Mouse (Mus musculus) c-Kit-positive CD71-negative TER-119-negative erythroid progenitor cells, embryonic 14.5 days (primary cell): ENCODE results near the gene Gpr176.
"Not testable (repeated sequence)": the region's sequence is repeated elsewhere in the genome, so short reads cannot be mapped to it uniquely, and the experiment has no call there.

Experiments
- DNase-seq: peaks from one replicate; pipeline ENCODE4 v3.0.0-alpha.2; 2013; ENCODE audit warnings: low read depth

Gene Gpr176

DNA sequence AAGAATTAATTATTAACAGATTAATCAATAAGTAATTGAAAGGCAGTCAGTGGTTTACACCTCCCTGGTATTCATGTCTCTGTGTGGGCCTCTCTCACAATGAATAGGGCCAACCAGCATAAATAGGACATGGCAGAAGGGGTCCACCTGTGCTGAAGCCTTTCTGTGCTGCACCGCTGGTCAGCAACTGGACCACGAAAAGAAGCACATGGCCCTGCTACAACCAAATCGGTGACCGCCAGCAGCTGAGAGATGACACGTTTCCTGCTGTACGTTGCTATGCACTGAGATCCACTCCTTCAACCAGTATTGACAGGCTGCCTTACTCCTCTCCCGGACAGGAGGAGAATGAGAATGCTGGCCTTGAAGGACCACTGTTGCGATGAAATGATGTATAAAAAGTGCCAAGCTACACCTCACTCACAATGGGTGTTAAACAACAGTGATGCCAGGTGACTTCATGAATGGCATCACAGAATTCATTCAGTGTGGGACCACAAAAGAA, 72.1 kb downstream of the Gpr176 start:
- no peak for DNase-seq

DNA sequence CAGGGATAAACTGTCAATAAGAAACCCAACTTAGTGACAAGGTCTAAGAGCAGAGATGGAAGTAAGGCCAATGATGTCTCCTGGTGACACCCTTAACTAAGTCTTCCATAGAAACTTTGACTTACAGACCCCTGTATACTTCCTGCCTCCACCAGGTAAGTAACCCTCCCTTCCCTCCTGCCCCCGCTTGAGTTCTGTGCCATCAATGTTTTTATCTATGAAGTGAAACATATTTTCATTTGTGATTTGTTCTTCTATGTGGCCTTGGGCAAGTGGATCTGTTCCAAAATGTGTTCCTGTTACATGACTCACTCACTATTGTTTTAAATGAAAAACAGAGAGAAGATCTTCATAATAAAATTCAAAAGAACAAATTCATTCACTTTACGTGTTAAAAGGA, 73.2 kb downstream of the Gpr176 start:
- DNase-seq, result no peak

DNA sequence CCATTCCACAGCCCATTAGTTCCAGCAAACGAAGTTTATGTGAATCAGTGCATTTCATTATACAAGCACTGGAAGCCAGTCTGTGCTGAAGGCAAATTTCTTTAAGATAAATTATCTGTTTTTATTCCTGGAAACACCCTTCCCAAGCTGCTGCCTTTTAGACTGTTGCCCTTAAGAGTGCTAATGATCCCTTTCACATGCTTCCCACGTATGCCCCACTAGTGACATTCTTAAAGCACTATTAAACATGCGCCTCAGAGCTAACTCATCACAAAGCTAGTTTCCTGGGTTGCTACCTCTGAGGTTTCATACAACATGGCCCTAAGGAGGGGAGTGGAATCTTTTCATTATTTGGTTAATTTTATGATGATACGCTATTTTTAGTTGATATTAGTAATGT, 74.6 kb downstream of the Gpr176 start:
- no peak for DNase-seq

GRCm38 (mm10) chr2:118297966-118298365, 75.3 kb downstream of the Gpr176 start:
- no peak for DNase-seq

DNA sequence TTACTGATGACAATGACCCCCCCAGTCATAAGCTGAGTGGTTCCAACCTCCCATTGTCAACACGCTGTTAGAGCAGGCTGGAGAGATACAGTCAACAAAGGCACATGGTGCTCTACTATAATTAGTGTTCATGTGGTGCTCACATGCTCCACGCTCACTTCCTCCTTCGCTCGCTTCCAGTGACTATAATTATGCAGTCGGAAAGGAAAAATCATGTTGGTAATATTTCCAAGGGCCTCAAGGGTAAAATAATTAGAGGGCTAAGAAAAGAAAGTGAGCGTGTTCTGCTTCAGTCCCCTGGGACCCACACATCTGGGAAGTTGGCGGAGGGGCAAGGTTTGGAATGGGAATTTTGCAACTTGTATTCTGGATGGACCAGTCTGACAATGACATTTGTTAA, 77.7 kb downstream of the Gpr176 start:
- DNase-seq, result no peak

DNA sequence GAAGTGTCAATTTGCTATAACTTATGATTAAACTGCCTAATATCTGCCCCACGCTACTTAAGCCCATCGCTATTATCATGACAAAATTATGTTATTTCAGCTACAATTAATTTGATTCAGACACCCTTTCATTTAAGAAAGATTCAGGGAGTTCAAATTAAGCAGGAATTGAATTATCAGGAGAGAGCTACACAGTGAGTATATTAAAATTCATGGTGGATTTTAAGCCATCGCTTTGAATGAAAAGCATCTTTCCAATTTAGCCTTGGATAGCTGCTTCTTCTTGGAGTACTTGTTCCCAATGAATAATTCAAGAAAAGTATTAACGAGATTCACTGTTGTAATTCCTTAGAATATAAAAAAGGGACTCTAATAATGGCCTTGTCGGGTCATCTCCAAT, 79.6 kb downstream of the Gpr176 start:
- no peak for DNase-seq

GRCm38 (mm10) chr2:118289066-118289460, 84.2 kb downstream of the Gpr176 start:
- DNase-seq, result not testable (repeated sequence)

DNA sequence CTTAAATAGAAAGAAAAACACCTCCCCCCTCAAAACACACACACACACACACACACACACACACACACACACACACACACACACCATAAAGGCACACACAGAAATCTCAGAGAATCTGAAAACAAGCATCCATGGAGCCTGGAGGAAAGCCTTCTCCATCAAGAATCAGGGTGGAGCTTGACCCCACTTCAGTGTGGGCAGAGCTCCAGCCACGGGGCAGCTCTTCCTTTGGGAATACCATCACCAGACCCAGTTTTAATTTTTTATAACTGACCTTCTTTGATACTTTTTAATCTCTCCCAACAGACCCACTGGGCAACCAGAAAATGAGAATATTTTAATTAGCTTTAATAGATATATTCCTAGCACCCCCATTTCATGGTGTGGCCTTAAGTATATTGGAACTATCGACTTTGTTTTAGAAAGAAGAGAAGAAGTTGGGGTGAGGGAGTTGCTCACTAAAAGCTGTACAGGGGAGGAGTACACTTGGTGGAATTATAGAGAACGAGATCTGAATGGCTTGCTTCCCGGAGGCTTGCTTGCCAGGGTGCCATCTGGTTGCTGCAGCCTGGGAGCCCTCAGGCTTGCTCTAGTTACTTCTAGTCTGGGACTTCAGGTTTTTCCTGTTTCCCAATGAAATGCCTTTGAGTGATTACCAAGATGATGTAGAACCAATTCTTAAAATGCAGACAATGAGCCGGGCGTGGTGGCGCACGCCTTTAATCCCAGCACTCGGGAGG, 84.7 kb downstream of the Gpr176 start:
- no peak for DNase-seq

- no peak for DNase-seq
Measured at GRCm38 (mm10) chr2:118287678-118288077, 85.5 kb downstream of the Gpr176 start.

GRCm38 (mm10) chr2:118282467-118282866, 90.8 kb downstream of the Gpr176 start:
- DNase-seq, result no peak

GRCm38 (mm10) chr2:118278249-118278648, 95.0 kb downstream of the Gpr176 start:
- no peak for DNase-seq

- DNase-seq, result no peak
Measured at GRCm38 (mm10) chr2:118271606-118272005, 101.6 kb downstream of the Gpr176 start.

DNA sequence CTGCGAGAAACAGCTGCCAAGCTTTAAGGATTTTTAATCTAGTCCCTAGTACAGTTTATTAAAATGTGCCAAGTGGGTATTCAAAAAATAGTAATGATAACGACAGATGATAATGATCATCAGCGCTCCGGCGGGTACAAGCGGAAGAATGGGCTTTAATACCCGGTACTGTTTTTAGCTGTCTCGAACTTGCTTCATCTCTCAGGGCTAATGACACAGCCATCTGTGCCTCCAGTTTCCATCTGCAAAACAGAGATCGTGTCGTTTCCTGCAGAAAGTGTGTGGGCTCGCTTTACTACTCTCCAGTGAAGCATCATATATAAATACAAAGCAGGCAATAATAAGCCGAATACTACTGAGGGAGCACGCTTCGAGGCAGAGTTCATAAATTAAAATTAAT, 103.0 kb downstream of the Gpr176 start:
- no peak for DNase-seq

GRCm38 (mm10) chr2:118263914-118264201, 109.4 kb downstream of the Gpr176 start:
- no peak for DNase-seq

- peak; percentile 60 for DNase-seq
Measured at GRCm38 (mm10) chr2:118263151-118263913, 109.9 kb downstream of the Gpr176 start.

- no peak for DNase-seq
Measured at GRCm38 (mm10) chr2:118262673-118263072, 110.5 kb downstream of the Gpr176 start.

DNA sequence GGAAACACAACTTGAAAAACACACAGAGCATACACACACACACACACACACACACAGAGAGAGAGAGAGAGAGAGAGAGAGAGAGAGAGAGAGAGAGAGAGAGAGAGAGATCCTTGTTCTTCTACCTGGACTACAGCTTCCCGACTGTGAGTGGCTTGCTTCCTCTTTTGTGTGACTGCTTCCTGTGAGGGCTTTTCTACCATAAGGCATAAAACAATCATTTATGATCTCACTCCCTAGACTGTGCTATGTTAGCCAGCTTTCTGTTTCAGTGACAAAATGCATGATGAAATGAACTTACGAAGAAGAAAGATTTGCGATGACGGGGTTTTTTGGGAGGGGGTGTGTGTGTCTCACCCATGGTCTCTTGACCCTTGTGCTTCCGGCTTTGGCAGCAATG, 113.5 kb downstream of the Gpr176 start:
- DNase-seq, result no peak

DNA sequence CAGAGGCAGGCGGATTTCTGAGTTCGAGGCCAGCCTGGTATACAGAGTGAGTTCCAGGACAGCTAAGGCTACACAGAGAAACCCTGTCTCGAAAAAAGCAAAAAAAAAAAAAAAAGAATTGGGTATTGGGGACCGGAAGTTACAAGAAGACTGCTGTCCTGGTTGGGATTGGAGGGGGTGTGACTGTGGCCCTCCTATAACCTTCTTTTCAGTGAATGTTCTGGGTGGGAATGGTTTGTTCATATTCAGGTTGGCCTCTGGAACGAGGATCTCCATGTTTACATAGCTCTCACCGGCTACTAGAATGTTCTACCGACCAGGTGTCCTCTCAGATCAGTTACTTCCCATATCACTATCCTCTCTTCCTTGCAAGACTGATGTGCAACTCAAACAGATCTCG, 116.1 kb downstream of the Gpr176 start:
- DNase-seq, result no peak

DNA sequence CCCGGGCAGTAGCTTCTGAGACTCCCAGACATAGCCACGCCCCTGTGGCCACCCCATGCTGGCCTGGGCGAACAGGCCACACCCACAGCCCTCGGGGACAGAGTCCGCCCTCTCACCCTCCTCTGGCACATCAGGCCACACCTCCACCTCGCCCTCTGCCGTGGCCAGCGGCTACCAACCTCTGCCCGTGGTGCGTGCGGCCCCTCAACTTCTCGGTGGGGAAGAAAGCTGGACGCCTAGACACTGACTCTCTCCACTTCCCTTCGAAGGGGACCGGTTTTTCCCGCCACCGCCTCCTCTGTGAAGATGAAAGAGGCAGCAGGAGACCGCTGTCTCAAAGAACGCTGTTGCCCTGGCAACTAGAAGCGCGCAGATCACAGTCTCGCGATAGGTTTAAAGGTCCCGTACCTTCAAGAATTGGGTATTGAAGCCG, 116.6 kb downstream of the Gpr176 start, which contains the start of gene Fsip1:
Fsip1 (minus strand) TSS at position 346 of the 433 bp plus-strand sequence.
- DNase-seq, result peak; percentile 63

DNA sequence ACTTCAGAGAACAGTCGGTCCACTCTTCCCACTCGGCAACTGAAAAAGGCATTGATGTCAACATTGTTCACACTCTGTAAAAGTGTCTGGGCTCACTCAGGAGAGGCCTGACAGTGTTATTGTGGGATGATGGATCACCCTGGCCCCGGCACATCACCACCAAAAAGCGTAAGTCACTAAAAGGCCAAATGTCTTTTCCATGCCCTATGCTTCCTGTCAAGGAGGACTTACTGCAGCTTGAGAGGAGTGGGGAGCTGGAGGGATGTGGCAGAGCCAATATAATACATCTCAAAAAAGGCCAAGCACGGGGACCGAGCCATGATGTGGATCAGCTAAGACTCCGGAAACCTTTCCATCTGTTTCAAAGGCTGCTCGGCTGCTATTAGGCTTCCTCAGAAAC, 118.7 kb downstream of the Gpr176 start:
- no peak for DNase-seq

- DNase-seq, result no peak
Measured at GRCm38 (mm10) chr2:118248966-118249365, 124.3 kb downstream of the Gpr176 start.

DNA sequence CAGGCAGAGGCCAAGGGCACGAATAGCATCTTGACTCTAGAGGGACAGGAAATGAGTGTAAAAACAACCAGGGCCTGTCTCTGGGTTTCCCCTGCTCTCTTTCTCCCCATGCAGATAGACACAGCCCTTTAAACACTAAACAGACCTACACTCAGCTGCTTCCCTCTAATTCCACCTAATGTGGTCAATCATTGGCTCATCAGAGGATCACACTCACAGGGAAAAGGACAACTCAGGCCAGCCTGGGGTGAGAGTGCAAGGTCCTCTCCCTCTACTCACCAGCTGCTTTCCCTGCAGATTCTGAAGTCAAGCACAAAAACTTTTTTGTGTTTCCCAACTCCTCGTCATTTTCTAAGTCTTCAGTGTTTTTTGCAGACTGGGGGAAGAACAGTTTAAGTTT, 125.2 kb downstream of the Gpr176 start:
- DNase-seq, result no peak

GRCm38 (mm10) chr2:118245914-118246313, 127.3 kb downstream of the Gpr176 start:
- peak; percentile 63 for DNase-seq
